Mouse (Mus musculus) midbrain, embryonic 16.5 days (tissue): Measurements from ENCODE around the gene Tank. TPM values are rescaled to one million over a fixed set of nuclear protein-coding genes. Genes with fewer than 3 reads are reported as not detected.

Experiments
- ATAC-seq: fragments of 200-750 bp; cut with Nextera tagmentation; 2 replicates; pipeline ENCODE4 v1.8.0; 2017; ENCODE audit warnings: moderate TSS enrichment
- H3K27ac ChIP-seq: fragments of 300-500 bp; sonication (generic); 2 replicates; pipeline ENCODE4 v1.5.1; 2014; ENCODE audit warnings: mild to moderate bottlenecking, low read length, mixed read lengths
- H3K27me3 ChIP-seq: fragments of 300-500 bp; sonication (generic); 2 replicates; pipeline ENCODE4 v1.6.1; 2014; ENCODE audit warnings: low read depth, low read length, mixed read lengths; ENCODE audit not compliant: control insufficient read depth, insufficient read depth
- H3K36me3 ChIP-seq: fragments of 300-500 bp; sonication (generic); 2 replicates; pipeline ENCODE4 v1.6.1; 2014; ENCODE audit warnings: mild to moderate bottlenecking, low read length, moderate library complexity, mixed read lengths; ENCODE audit not compliant: control insufficient read depth, insufficient read depth
- H3K4me1 ChIP-seq: fragments of 300-500 bp; sonication (generic); 2 replicates; pipeline ENCODE4 v1.6.1; 2014; ENCODE audit warnings: mild to moderate bottlenecking, low read length, mixed read lengths; ENCODE audit not compliant: control insufficient read depth, insufficient read depth
- H3K4me2 ChIP-seq: fragments of 300-500 bp; sonication (generic); 2 replicates; pipeline ENCODE4 v1.6.1; 2014; ENCODE audit warnings: mild to moderate bottlenecking, low read length, mixed read lengths
- H3K4me3 ChIP-seq: fragments of 300-500 bp; sonication (generic); 2 replicates; pipeline ENCODE4 v1.5.1; 2014; ENCODE audit warnings: low read depth, mild to moderate bottlenecking, low read length, moderate library complexity, mixed read lengths
- H3K9ac ChIP-seq: fragments of 300-500 bp; sonication (generic); 2 replicates; pipeline ENCODE4 v1.6.1; 2014; ENCODE audit warnings: low read depth, low read length, mixed read lengths
- H3K9me3 ChIP-seq: fragments of 300-500 bp; sonication (generic); replicated peaks from 2 replicates; pipeline ENCODE4 v1.6.1; 2014; ENCODE audit warnings: mild to moderate bottlenecking, low read length, mixed read lengths; ENCODE audit not compliant: control insufficient read depth, poor library complexity, severe bottlenecking
- WGBS: fragments of 180-500 bp; shearing (Covaris S2); extraction: QIAGEN DNeasy Blood & Tissue Kit; methylation state at CpG from one replicate; pipeline ENCODE4 v1.1.7; 2014; 5-methylcytosine and 5-hydroxymethylcytosine counted together
- polyA plus RNA-seq: library from polyadenylated mRNA; unstranded; fragments of >200 nt; fragmentation: Nextera tagmentation; extraction: Ambion mirVana; gene quantifications from 2 replicates; pipeline ENCODE4 v1.2.1, GENCODE M21; 2015

Tank gene
- polyA plus RNA-seq, 1 experiment from 2014 or later, result 34.8 TPM

DNA sequence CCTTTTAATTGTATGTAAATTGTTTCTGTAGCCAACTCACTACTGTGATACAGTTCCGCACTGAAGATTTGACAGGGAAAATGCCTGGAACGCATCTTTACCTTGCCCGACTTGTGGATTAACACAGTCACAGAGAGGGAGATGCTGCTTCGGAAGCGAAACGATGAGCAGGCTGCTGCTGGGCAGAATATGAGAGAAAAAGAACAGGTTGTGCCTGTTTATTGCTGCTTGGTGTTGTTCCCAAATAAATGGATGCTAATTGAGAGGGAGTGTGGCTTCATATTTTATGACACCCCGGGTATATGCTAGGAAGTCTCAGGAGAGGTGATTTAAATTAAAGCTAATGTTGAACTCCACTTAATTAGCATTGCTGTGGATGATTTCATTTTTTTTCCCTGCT, 23.0 kb upstream of the Tank start:
- Histone ChIP-seq H3K4me1 (peaks cover 6% of the 10 kb centered on the region; the same call in 1 of the 2 replicates), H3K36me3 (no peaks in the 10 kb centered on the region), H3K27ac (peak overlapping the region; percentile 23; the same call in 1 of the 2 replicates), H3K27me3 (no peaks in the 10 kb centered on the region), H3K9ac (0 out of 2 replicates have a peak overlapping the region, but pooled peaks have one; percentile 10), H3K4me2 (peak overlapping the region; percentile 17; the same call in 1 of the 2 replicates), H3K4me3 (no peak overlapping the region), H3K9me3 (no peaks in the 10 kb centered on the region)
- 59% methylated on average over 7 of the region's 7 CpGs for WGBS
- ATAC-seq, result peak; percentile 42; the same call in 1 of the 2 replicates

DNA sequence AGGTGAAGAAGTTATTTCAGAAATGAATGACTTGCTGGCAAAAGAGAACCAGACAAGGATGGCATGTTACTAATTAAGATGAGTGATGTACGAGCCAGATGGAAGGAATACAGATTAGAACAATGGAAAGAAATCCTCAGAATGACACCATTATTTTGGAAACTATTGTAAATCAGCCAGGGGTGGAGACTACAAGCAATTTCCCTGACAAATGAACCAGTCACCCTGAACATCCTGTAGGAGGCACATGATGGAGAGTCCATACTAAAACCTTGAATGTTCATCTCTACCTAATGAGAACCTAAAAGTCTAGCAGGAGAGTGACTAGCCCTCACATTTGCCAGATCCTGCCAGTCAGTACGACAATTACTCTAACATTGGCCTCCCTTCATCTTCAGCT, 22.6 kb upstream of the Tank start:
- Histone ChIP-seq H3K4me1 (peaks cover 6% of the 10 kb centered on the region; the same call in 1 of the 2 replicates), H3K36me3 (no peaks in the 10 kb centered on the region), H3K27me3 (no peaks in the 10 kb centered on the region), H3K4me3 (no peak overlapping the region), H3K9me3 (no peaks in the 10 kb centered on the region), H3K4me2 (peak overlapping the region; percentile 17; the same call in 1 of the 2 replicates), H3K27ac (no peak overlapping the region), H3K9ac (no peak overlapping the region)
- WGBS, result 45% methylated on average over 2 of the region's 2 CpGs
- no peak for ATAC-seq

DNA sequence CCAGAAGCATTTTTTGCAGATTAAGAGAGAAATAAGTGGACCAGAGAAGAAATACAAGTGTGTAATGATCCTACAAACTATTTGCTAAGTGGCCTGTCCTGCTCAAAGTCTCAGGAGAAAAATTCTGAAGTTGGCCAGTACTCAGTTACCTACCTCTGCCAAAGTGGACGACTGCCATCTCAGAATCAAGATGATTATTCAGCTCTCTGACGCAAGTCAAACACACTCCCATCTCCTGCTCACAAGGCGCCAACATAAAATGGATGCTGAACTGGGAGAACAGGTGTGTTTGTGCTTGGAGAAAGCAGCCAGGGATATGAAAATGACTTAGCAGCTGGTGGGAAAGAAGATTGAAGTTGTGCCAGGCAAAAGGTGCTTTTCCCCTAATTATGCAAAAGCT, 21.7 kb upstream of the Tank start:
- no peak overlapping the region for H3K27ac ChIP-seq
- no peak overlapping the region for H3K4me3 ChIP-seq
- peaks cover 9% of the 10 kb centered on the region; the same call in 1 of the 2 replicates for H3K4me1 ChIP-seq
- no peaks in the 10 kb centered on the region for H3K36me3 ChIP-seq
- H3K9ac ChIP-seq, result no peak overlapping the region
- no peaks in the 10 kb centered on the region for H3K9me3 ChIP-seq
- 81% methylated on average over 3 of the region's 3 CpGs for WGBS
- no peaks in the 10 kb centered on the region for H3K27me3 ChIP-seq
- no peak for ATAC-seq
- no peak overlapping the region for H3K4me2 ChIP-seq

DNA sequence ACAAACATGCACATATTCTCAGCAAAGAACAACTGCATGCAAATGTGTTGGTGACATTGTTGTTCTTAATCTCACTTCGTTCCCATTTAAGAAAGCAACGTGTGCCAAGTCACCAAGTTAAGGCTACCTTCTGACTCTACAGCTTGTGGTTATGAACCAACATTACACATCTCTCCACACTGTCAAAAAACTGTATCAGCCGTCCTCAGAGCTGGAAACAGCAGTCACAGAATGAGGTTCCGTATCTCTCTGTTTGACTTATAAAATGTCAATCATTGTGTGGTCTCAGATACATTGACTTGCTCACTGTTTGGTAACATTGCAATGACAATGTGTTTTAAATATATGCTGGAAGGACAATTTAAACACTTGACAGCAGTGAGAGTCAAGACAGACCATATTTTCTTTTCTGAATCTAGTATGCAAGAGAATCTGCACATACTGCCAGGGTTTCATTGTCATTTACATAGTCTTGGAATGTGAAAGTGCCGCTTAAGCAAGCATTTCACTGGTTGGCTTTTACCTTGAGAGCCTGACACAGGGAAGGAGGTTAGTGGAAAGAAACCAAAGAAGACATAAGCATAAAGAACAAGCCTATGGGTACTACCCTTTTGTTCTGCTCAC, 20.4 kb upstream of the Tank start:
- ATAC-seq, result no peak
- H3K36me3 ChIP-seq, result no peaks in the 10 kb centered on the region
- WGBS, result 92% methylated on average over 5 of the region's 5 CpGs

DNA sequence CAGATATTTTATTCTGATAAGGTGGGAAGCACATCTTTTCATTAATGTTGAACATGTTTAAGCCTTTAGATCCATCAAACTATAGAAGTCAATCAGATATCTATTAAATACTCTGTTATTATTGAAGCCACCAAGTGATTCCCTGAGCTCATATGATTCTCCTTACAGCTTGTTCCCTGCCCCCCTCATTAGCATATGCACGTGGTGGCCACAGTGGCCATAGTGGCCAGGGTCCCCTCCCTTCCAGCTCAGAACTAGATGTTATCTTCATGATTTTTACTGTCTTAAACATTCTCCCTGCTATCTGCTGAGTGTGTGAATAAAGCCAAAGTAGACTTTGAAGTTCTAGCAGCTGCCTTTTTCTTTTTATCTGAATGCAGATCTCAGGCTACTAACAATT, 17.3 kb upstream of the Tank start:
- no peak overlapping the region for H3K4me3 ChIP-seq
- no peak overlapping the region for H3K4me2 ChIP-seq
- whole genome bisulfite sequencing, result 0% methylated on average over 1 of the region's 1 CpGs
- no peak overlapping the region for H3K9ac ChIP-seq
- H3K27ac ChIP-seq, result no peak overlapping the region
- H3K36me3 ChIP-seq, result no peaks in the 10 kb centered on the region
- H3K27me3 ChIP-seq, result no peaks in the 10 kb centered on the region
- no peak for ATAC-seq
- no peaks in the 10 kb centered on the region for H3K9me3 ChIP-seq
- H3K4me1 ChIP-seq, result 0 out of 2 replicates have a peak, but pooled peaks cover 5% of the 10 kb centered on the region

More for the DNA sequence above, 20.4 kb upstream of the Tank start:
- Histone ChIP-seq H3K4me3 (no peak overlapping the region), H3K9me3 (no peaks in the 10 kb centered on the region), H3K27me3 (no peaks in the 10 kb centered on the region), H3K4me1 (peaks cover 11% of the 10 kb centered on the region; the same call in 1 of the 2 replicates), H3K4me2 (no peak overlapping the region), H3K27ac (no peak overlapping the region), H3K9ac (no peak overlapping the region)

DNA sequence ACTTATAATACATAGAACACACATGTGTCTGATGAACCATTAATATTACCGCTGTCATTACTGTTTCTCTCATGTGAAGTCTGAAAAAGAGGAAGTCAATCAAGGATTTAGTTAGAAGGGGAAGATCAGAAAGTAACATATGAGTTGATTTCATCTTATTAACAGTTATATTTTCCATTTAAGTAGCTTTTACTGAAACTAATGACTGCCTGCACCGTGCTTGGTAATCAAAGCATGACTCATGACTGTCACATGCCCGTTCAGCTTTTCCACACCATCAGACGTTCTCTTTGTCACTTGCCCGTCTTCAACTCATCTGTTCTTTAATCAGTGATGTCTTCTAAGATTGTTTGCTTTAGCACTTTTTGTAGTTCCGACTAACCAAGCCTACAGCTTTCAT, 15.2 kb upstream of the Tank start:
- H3K36me3 ChIP-seq, result no peaks in the 10 kb centered on the region
- H3K4me3 ChIP-seq, result no peak overlapping the region
- WGBS, result 71% methylated on average over 6 of the region's 6 CpGs
- H3K9ac ChIP-seq, result no peak overlapping the region
- no peak overlapping the region for H3K4me2 ChIP-seq
- H3K27ac ChIP-seq, result no peak overlapping the region
- ATAC-seq, result no peak
- 0 out of 2 replicates have a peak, but pooled peaks cover 5% of the 10 kb centered on the region for H3K4me1 ChIP-seq
- H3K27me3 ChIP-seq, result no peaks in the 10 kb centered on the region
- no peaks in the 10 kb centered on the region for H3K9me3 ChIP-seq

DNA sequence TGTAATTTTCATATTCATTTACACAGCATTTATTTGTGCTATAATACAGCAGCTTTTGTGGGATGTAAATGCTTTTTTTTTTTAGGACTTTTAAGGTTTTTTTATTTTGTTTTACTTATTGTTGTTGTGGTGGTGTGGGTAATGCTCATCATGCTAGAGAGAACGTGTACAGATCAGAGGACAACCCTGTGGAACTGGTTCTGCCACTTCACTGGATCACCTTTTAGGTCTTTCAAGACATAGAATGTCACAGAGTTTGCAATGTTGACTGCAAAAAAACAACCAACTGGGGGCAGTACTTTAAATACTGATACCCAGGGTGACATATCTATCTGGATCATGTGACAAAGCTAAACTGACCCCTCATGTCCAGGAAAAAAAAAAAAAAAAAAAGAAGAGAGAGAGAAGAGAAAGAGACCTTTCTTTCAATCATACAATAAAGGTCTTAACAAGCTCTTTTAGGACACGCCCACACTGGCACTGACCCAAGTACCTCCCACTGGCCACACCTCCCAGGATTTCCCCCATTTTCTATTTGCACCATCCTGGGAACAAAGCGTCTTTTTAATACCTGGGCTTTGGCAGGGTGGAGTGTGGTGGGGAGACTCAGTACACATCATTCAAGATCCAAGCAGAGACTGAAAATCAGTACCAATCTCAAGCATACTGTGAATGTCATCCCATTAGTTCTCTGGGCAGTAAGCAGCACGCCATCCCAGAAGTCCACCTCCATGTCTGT, 11.2 kb upstream of the Tank start:
- ATAC-seq, result no peak
- WGBS, result 64% methylated on average over 4 of the region's 4 CpGs

DNA sequence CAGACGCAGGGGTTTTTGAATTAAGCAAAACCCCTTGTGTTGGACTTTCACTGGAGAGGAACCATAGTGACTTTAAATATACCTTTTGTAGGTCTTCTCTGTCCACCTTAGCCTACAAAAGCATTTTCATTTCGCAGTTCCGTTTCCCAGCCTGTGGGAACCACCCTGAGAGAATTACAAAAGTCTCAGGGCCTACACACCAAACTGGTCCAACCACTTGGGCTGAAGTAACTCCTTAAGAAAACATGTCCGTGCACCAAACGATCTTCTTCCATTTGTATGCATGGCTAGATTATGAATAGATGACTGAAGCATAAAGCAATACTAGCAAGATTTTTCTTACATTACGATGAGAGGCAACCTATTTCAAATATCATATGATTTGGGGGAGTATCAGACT, 9.2 kb upstream of the Tank start:
- H3K9me3 ChIP-seq, result no peaks in the 10 kb centered on the region
- H3K36me3 ChIP-seq, result no peaks in the 10 kb centered on the region
- no peak overlapping the region for H3K4me2 ChIP-seq
- no peaks in the 10 kb centered on the region for H3K27me3 ChIP-seq
- 94% methylated on average over 6 of the region's 6 CpGs for WGBS
- no peak for ATAC-seq
- H3K4me3 ChIP-seq, result no peak overlapping the region
- no peak overlapping the region for H3K9ac ChIP-seq
- no peak overlapping the region for H3K27ac ChIP-seq
- no peaks in the 10 kb centered on the region for H3K4me1 ChIP-seq

More for the DNA sequence above, 11.2 kb upstream of the Tank start:
- no peak overlapping the region for H3K9ac ChIP-seq
- H3K4me3 ChIP-seq, result no peak overlapping the region
- H3K4me1 ChIP-seq, result 0 out of 2 replicates have a peak, but pooled peaks cover 2% of the 10 kb centered on the region
- H3K4me2 ChIP-seq, result no peak overlapping the region
- no peak overlapping the region for H3K27ac ChIP-seq
- H3K27me3 ChIP-seq, result no peaks in the 10 kb centered on the region
- H3K36me3 ChIP-seq, result no peaks in the 10 kb centered on the region
- no peaks in the 10 kb centered on the region for H3K9me3 ChIP-seq

DNA sequence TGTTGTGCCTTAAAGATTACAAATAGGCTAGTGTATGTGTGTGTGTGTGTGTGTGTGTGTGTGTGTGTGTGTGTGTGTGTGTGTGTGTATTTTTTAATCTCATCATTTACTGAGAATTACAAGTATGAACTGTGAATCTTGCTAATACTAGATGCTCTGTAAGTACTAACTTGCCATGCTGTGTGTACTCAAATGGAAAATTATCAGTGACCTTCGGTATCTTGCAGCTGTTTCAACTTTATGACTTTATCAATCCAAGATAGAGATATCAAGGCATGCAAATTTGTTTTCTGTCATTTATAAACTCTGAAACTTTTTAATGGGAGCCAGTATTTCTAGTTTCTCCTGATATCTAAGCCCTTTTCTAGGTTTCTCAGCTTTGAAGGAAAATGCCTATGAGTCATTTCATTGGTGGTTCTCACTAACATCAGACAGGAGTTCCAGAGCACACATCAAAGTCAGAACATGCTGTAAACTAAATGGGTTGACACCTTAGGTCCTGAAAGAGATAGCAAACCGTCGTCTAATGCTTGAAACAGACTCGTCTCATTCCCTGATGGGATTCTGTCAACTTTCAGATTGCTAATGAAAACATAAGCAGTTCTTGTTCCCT, 6.9 kb upstream of the Tank start:
- Histone ChIP-seq H3K4me2 (no peak overlapping the region), H3K9ac (no peak overlapping the region), H3K4me3 (no peak overlapping the region), H3K27me3 (no peaks in the 10 kb centered on the region), H3K4me1 (no peaks in the 10 kb centered on the region), H3K27ac (no peak overlapping the region), H3K9me3 (no peaks in the 10 kb centered on the region), H3K36me3 (no peaks in the 10 kb centered on the region)
- no peak for ATAC-seq
- 75% methylated on average over 4 of the region's 4 CpGs for WGBS
